Mouse (Mus musculus) brain, adult 10 weeks (tissue): ENCODE results near the gene Gimap5. TPM values are rescaled to one million over a fixed set of nuclear protein-coding genes. Genes with fewer than 3 reads are reported as not detected.

Experiments
- polyA plus RNA-seq: library from polyadenylated mRNA; stranded (reverse); fragments of 350-450 nt; fragmentation: Illumina TruSeq; extraction: RNeasy Lipid Tissue Mini Kit (QIAGEN cat#74804); gene quantifications from one replicate; pipeline ENCODE4 v1.2.3, GENCODE M21; 2015; ENCODE audit warnings: low read depth, low replicate concordance

Gimap5 gene
- polyA plus RNA-seq, result 0.22 TPM

DNA sequence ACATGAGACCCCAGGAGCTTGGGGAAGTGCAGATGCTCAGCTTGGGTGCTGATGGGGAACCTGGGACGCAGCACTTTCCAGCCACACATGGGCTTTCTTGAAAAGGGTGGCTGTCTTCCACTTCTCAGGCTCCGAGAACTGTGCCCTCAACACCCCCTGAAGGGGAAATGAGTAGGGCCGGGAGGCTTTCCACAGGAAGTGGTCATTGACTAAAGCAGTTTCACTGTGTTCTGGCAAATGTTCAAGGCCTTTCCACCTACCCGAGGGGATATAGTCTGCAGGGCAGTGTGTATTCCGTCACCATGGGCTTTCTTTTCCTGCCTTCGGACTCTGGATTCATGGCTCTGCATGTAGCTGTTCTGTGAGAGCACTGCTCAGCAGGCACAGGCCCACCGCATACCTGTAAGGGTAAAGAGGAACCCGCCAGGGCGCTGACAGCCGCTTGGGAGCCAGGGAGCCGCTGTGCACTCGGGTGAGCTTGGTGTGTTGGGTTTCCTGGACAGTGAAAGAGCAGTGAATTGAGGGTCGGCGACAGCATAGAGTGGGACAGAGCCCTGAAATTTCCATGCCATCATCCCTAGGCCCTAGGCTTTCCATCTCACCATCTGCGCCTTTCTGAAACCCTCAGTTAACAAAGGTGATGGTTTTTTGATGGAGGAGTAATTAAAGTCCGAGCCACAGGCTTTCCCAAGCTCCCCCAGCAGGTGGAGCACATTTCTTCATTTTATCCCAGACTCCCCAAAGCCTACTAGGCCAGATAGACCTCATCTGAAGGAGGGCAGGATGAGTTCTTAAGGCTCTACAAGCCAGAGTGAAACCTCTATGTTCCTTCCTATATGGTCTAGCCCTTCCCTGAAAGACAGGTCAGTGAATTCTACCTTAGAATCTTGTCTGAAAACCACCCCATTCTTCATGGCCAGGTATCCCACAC, at the start of gene Gimap5:
TSS of gene Gimap5 (plus strand) at position 239 of the 931 bp plus-strand sequence.

DNA sequence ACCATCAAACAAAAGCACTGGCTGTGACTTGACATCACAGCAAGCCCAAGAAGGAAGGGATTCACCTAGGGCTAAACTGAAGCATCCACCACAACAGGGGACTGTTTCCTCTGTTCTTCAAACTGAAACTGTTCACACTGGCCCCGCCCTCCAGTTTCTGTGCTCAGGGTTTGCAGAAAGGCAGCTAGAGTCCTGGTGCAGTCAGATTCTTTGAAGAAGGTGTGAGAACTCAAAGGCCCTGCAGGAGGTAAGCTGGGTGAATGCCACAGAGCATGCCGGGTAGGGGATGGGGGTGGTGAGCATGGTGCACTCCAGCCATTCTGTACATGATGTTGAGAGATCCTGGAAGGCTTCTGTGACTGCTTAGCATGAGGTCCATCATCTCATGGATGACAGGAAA, 27.5 kb upstream of the Gimap5 start, which contains the start of the genes Gm28053 and Gimap7:
TSS of gene Gm28053 (plus strand) at position 153 of the 400 bp plus-strand sequence.
TSS of gene Gimap7 (plus strand) at position 167 of the 400 bp plus-strand sequence.

DNA sequence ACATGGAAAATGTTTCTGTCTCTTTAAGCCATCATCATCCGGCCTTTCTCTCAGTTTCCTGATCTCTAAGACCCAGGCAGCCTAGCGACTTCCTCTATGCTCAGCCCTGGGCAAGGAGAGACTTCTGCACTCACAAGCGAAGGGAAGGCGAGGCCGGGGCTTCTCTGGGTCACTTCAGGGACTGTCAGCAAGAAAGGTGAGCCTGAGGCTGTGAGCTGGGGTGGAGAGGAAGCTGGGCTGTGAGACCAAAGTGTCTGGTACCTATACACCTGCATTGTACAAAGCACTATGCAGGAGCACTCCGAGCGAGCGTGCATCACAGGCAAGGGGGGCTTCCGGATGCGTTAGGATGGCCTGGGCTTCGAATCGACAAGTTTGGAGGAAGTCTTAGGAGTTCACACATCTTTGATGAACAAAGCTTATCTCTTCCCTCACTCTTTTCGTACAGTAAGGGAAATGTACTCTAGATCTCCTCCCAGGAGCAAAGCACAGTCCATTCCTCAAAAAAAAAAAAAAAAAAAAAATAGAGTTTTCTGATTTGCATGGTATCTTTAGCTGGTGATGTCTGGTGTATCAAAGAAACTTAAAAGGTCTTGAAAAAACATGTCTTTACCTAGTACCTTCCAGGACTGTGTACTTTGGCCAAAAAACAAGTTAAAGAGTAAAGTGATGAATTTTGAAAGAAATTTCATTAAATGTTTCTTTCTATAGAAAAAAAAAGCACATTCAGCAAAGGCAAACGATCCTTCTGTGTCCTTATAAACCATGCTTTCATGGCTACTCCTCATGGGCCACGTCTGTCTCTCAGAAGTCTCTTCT, 6.8 kb upstream of the Gimap5 start, which contains the start of gene Gimap1:
TSS of gene Gimap1 (plus strand) at position 94 of the 819 bp plus-strand sequence.

DNA sequence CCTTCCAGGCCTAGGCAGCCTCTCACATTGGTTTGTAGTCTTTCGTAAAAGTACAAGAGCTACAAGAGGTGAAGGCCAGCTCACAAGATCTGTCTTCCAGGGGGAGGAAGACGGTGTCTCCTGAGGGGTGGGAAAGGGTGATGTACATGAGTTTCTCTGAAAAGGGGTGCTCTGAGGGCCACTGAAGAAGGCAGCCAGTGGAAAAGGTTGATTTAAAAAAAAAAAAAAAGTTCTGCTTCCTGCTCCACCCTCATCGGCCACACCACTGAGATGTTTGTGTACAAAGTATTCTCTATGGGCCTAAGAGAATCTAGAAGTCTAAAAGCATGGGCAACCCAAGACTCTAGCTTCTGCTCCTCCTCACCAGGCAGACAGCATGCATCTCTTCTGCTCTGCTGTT, 24.7 kb downstream of the Gimap5 start, which contains the start of gene Gimap3:
TSS of gene Gimap3 (minus strand) at position 156 of the 400 bp plus-strand sequence.

Other genes with a start within 250 kb of the Gimap5 start
- gene Atp6v0e2, start 208.6 kb upstream of the Gimap5 start, polyA plus RNA-seq, result 496 TPM
- 29.1 TPM for gene Lrrc61, start 191.4 kb upstream of the Gimap5 start, polyA plus RNA-seq
- gene Rarres2, start 173.4 kb upstream of the Gimap5 start, polyA plus RNA-seq, result 35.5 TPM
- gene Gm45021, start 156.6 kb upstream of the Gimap5 start, polyA plus RNA-seq, result not detected
- 33.0 TPM for gene Repin1, start 152.3 kb upstream of the Gimap5 start, polyA plus RNA-seq
- gene Gm44965, start 152.3 kb upstream of the Gimap5 start, polyA plus RNA-seq, result not detected
- 5.2 TPM for gene Zfp775, start 144.1 kb upstream of the Gimap5 start, polyA plus RNA-seq
- 20.7 TPM for gene AI854703, start 119.4 kb upstream of the Gimap5 start, polyA plus RNA-seq
- 1.4 TPM for gene Gimap8, start 99.0 kb upstream of the Gimap5 start, polyA plus RNA-seq
- 1.00 TPM for gene Gimap9, start 70.1 kb upstream of the Gimap5 start, polyA plus RNA-seq
- 0.89 TPM for gene Gimap4, start 61.6 kb upstream of the Gimap5 start, polyA plus RNA-seq
- 6.6 TPM for gene Gimap6, start 38.0 kb upstream of the Gimap5 start, polyA plus RNA-seq
- gene Gm28053, start 27.6 kb upstream of the Gimap5 start, polyA plus RNA-seq, result not detected
- not detected for gene Gimap7, start 27.6 kb upstream of the Gimap5 start, polyA plus RNA-seq
- 1.9 TPM for gene Gimap1, start 7.1 kb upstream of the Gimap5 start, polyA plus RNA-seq
- 0.30 TPM for gene Gimap3, start 24.7 kb downstream of the Gimap5 start, polyA plus RNA-seq
- gene Tmem176a, start 94.7 kb downstream of the Gimap5 start, polyA plus RNA-seq, result 36.8 TPM
- gene Tmem176b, start 95.3 kb downstream of the Gimap5 start, polyA plus RNA-seq, result 55.4 TPM
- not detected for gene Aoc1, start 126.7 kb downstream of the Gimap5 start, polyA plus RNA-seq
- gene 1600015I10Rik, start 183.7 kb downstream of the Gimap5 start, polyA plus RNA-seq, result not detected
- not detected for gene Doxl2, start 228.8 kb downstream of the Gimap5 start, polyA plus RNA-seq
- gene Svs1, start 240.7 kb downstream of the Gimap5 start, polyA plus RNA-seq, result not detected